Mouse (Mus musculus) kidney, postnatal 14 days (tissue): Measurements from ENCODE around the gene Syne3.
A peak's percentile ranks its signal among the peaks of the same experiment; 100 is the strongest.

ENCODE experiments used
- DNase-seq: peaks from one replicate; pipeline ENCODE4 v3.0.0; 2022; ENCODE audit warnings: mixed read lengths

The Syne3 gene

GRCm38 (mm10) chr12:104917927-104918326, 91.7 kb downstream of the Syne3 start:
- no peak for DNase-seq

DNA sequence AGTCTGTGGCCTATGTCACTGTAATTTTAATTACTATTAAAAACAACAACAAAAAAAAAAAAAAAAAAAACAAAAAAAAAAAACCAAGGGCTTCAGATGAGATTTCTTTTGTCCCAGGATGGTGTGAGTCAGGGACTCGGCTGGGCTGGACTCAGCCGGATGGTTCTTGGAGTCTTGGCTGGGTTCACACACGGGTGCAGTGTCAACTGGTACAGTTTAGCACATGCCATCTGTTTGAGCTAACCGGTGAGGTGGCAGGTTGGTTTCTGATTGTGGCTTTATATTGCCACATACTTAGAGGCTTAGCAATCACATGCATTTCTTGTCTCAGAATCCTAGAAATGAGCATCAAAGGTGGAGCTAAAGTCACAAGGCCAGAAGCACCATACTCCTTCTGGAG, 92.3 kb downstream of the Syne3 start:
- DNase-seq, result no peak

GRCm38 (mm10) chr12:104916776-104917175, 92.8 kb downstream of the Syne3 start:
- no peak for DNase-seq

- no peak for DNase-seq
Measured at GRCm38 (mm10) chr12:104915681-104916080, 93.9 kb downstream of the Syne3 start.

DNA sequence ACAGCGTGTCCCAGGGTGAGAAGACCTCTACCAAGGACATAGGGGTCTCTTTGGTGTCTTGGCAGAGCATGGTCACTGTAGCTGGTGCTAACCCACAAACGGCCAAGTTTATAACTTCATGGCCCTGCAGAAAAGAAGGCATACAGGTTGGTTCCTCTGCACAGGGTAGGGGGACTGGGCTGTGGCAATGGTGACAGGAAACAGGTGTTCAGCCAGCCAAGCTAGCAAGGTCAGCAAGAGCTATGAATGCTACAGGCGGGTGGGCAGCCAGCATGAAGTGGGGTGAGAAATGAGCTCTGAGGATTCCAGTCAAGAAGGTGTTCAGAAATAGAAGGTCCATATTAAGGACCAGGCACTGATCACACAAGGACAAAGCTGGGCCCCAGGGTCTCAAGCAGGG, 96.6 kb downstream of the Syne3 start:
- no peak for DNase-seq

GRCm38 (mm10) chr12:104912281-104912933, 97.2 kb downstream of the Syne3 start:
- DNase-seq, result no peak

- DNase-seq, result no peak
Measured at GRCm38 (mm10) chr12:104909750-104910149, 99.9 kb downstream of the Syne3 start.

- no peak for DNase-seq
Measured at GRCm38 (mm10) chr12:104908986-104909385, 100.6 kb downstream of the Syne3 start.

- no peak for DNase-seq
Measured at GRCm38 (mm10) chr12:104908024-104908781, 101.4 kb downstream of the Syne3 start.

GRCm38 (mm10) chr12:104907133-104907532, 102.5 kb downstream of the Syne3 start:
- DNase-seq, result no peak

DNA sequence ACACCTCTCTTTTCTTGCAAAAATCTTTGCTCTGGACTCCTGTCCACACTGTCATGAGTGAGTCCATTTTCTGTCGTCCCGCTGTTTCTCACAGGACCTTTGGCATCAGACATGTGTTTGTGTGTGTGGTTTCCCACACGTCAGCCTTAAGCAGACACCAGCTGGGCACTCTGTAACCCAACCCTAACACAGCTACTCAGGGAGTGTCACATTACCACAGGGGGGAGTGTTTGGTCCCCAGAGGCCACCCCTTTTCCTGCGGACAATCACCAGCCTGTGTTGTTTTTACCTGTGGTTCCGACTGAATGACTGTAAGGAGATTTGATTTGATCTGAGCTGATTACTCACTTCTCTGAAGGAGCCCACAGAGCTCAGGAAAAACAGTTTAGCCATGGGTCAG, 105.5 kb downstream of the Syne3 start:
- peak; percentile 44 for DNase-seq

DNA sequence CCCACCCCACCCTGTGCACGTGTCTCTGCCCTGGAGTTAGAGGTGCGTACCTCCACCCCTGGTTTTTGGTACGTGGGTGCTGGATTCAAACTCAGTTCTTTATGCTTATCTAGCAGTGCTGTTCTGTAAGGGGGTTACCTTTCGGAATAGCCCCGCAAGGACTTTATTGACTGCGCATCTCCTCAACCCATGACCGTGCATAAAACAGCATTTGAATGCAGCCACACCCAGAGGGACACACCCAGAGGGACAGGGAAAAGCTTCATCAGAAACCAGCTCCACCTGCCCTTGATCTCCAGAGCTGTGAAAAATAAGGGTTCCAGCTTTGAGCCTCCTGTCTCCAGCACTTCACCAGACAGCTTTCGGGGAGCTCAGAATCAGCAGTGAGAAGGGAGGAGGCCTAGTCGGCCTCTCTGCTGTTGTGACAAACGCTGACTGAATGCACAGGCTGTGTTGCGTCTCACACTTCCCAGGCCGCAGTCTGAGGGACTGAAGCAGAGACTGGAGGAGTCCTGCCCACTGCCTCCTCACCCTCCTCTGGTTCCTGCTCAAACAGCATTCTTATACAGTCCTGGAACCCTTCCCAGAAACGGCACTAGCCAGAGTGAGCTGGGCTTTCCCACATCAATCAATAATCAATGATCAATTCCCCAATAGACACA, 107.1 kb downstream of the Syne3 start:
- DNase-seq, result no peak

DNA sequence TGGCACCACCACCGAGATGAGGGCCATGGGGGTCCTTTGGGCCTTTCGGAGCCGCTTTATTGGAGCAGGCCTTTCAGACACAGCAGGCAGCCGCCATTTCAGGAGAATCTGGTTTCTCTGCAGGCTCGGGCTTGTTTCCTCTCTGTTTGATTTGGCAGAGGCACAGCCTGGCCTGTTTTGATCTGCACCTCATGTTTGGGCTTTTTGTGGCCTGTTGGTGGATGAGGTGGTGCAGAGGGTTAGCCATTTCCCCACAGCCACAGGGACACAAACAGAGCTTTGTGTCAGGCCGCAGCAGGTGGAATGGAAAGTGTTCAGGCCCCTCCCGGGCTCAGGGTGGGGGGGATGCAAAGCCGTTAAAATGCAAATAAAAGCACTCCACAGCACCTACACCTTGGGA, 108.3 kb downstream of the Syne3 start:
- no peak for DNase-seq

DNA sequence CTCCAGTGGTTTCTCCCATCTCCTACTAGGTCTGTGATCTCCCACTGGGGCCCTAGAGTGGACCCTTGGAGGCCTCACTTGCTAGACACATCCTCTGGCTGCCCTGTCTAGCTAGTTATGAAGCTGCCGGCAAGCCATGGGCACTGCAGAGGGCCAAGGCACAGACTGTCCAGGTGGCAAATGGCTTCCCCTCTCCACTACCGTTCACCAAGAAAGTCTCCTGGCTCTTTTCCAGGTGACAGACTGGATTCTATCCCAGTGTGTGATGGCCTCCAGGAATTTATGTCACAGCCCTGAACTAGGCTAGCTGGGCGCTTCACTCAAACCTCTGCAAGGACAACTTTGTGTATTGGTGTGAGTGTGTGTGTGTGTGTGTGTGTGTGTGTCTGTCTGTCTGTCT, 109.8 kb downstream of the Syne3 start:
- DNase-seq, result peak; percentile 37

DNA sequence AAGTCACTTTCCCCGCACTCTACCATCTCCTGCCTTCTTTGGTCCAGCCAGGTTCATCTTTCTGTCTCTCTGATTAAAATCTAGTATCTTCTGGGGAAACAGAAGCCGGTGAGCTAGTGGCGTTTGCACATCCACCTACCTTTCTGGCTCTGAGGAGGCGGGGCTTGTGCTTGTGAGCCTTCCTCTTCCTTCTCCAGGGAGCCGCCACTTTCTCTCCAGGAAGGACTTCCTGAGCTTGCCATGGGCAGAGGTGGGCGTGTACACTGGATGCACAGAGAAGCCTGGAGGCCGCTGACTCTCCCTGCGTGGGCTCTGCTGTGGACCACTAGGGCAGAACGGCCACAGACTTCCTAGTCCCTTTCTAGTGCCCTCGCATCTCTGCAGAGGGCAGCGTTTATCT, 110.4 kb downstream of the Syne3 start:
- DNase-seq, result no peak

- DNase-seq, result peak; percentile 60
Measured at GRCm38 (mm10) chr12:104898718-104899117, 110.9 kb downstream of the Syne3 start.

DNA sequence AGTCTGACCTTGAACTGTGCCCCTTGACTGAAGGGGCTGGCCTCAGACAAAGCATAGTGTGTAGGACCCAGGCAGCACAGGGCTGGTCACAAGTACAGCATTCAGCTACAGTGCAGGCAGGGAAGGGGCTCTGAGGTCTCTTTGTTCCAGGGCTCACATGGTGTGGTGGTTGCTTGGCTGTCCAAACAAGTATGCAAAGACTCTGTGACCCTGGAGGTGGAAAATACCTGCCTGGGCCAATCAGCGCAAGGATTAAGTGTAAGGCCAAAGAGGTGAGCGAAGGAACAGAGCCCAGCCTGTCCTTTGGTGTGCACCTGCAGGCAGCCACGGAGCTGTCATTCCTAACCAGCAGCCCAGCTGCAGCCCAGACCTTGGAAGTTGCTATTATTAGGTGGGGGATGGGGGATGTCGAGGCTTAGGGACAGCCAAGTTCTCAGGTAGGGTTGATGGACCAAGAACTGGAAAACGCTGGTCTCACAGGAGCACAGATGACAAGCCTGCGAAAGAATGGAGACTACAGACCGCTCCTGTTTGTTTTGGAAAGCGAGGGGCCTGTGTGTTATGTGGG, 112.5 kb downstream of the Syne3 start:
- DNase-seq, result peak; percentile 75

DNA sequence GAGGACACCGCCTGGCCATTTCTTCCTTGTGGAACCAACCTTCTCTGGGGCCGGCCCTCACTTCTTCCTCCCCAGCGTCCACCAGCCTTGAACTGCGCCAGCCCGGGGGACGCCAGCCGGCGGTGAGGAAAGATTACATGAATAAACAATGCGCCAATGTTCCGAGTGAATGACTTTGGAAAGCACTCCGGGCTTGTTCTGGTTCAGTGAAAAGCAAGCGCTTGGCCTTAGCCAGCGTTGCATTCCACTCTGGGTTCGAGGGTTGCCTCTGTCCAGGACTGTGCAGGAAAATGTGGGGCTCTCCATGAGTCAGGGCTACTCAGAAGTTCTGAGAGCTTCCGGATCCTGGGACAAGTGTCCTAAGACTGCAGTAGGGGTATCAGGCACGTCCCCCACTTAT, 113.0 kb downstream of the Syne3 start:
- DNase-seq, result peak; percentile 88

DNA sequence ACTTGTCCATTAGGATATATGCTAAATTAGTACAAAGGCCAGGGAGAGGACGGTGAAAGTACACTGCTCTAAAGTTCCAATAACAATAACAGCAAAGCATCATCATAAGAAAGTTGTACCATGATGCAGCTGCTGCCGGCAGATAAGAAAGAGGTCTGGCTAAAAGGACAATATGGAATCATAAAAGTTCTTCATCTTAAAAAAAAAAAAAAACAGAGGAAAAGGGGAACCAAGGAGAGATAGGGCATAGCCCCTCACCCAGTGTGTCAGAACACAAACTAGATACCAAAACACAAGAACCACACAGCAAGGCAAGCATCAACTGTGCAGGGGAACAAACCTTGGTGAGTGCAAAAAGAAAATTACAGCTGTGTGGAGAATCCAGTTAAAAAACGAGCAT, 117.4 kb downstream of the Syne3 start:
- no peak for DNase-seq

DNA sequence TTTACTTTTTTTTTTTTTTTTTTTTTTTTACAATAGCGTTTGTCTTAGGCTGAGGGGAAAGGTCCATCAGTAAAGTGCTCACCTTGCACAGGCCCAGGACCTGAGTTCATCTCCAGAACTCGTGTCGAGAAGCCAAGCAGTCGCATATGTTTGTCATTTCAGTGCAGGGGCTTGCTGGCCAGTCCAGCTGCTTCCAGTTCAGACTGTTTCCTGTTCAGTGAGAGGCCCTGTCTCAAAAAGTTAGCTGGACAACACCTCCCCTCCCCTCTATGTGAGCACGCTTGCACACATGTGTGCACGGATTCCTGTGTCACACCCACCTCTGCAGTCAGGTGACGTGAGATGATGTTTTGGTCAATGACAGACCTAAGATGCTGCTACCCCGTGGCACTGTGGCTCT, 119.5 kb downstream of the Syne3 start:
- DNase-seq, result no peak

GRCm38 (mm10) chr12:104886104-104886503, 123.5 kb downstream of the Syne3 start:
- DNase-seq, result no peak

DNA sequence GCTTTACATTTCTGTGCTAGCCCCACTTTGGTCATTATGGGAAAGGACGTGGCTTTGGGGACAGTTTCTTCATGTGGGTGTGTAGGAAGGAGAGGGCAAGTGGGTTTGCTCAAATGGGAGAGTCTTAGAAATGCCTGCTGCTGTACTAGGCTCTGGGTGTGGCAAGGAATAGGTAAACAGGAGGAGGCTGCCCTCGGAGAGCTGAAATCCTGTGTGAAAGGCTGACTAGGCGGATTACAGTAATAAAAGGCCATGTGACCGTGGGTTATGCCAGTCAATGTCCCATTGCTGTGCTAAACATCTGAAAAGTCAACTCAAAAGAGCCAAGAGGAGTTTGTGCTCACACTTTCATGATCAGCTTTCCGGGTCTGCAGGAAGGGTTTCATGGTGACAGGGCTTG, 127.1 kb downstream of the Syne3 start:
- DNase-seq, result no peak

- no peak for DNase-seq
Measured at GRCm38 (mm10) chr12:104882061-104882460, 127.5 kb downstream of the Syne3 start.
